Mouse (Mus musculus) small intestine, adult 2 months (tissue): ENCODE measurements around the gene Abcb9. TPM values are rescaled to one million over a fixed set of nuclear protein-coding genes. Genes with fewer than 3 reads are reported as not detected.

Source experiments
- H3K27ac ChIP-seq: fragments of 200-500 bp; 2 replicates; pipeline ENCODE4 v1.5.1; 2012; ENCODE audit warnings: low read depth, low read length, control low read depth, inconsistent platforms; ENCODE audit not compliant: insufficient read depth
- H3K27me3 ChIP-seq: fragments of 200-500 bp; 2 replicates; pipeline ENCODE4 v1.6.1; 2012; ENCODE audit warnings: mild to moderate bottlenecking, moderate library complexity, low read length, inconsistent platforms; ENCODE audit not compliant: control insufficient read depth, insufficient read depth
- H3K36me3 ChIP-seq: fragments of 200-500 bp; 2 replicates; pipeline ENCODE4 v1.6.1; 2012; ENCODE audit warnings: mild to moderate bottlenecking, low read length, control low read depth, inconsistent platforms; ENCODE audit not compliant: control insufficient read depth, insufficient read depth
- H3K4me1 ChIP-seq: fragments of 200-500 bp; 2 replicates; pipeline ENCODE4 v1.6.1; 2012; ENCODE audit warnings: low read length, inconsistent platforms, mixed read lengths; ENCODE audit not compliant: control insufficient read depth, insufficient read depth, insufficient read length
- H3K4me3 ChIP-seq: fragments of 200-500 bp; 2 replicates; pipeline ENCODE4 v1.5.1; 2012; ENCODE audit warnings: low read depth, mild to moderate bottlenecking, control low read depth, inconsistent platforms, low read length, moderate library complexity
- CTCF ChIP-seq: fragments of 200-500 bp; IDR thresholded peaks from 2 replicates; pipeline ENCODE4 v1.5.1; 2012; ENCODE audit warnings: low read depth, mild to moderate bottlenecking, control low read depth, inconsistent platforms, low read length, moderate library complexity, mixed read lengths; ENCODE audit not compliant: insufficient replicate concordance, insufficient read length; ENCODE audit errors: extremely low read depth
- POLR2A ChIP-seq: fragments of 200-500 bp; IDR thresholded peaks from 2 replicates; pipeline ENCODE4 v1.6.1; 2012; ENCODE audit warnings: low read depth, mild to moderate bottlenecking, control low read depth, inconsistent platforms, low read length, moderate library complexity
- WGBS: fragments of 180-500 bp; shearing (Covaris S2); methylation state at CpG from one replicate; pipeline ENCODE4 v1.1.7; 2018; 5-methylcytosine and 5-hydroxymethylcytosine counted together
- polyA plus RNA-seq: library from polyadenylated mRNA; depleted of rRNA; stranded (reverse); fragments of >200 nt; gene quantifications from 2 replicates; pipeline ENCODE4 v1.2.3, GENCODE M21; 2012

Gene Abcb9
- polyA plus RNA-seq, 1 experiment = 21.2 TPM

GRCm38 (mm10) chr5:124115531-124115930 is 19.9 kb upstream of the Abcb9 start:
- Histone ChIP-seq H3K27ac (no peak overlapping the region), H3K36me3 (peaks cover 11% of the 10 kb centered on the region; the same call in 1 of the 2 replicates), H3K4me1 (peaks cover 20% of the 10 kb centered on the region), H3K27me3 (no peaks in the 10 kb centered on the region), H3K4me3 (peak overlapping the region; percentile 83)
- TF ChIP-seq POLR2A = no peak
- no peak for TF ChIP-seq CTCF
- 25% methylated on average over 6 of the region's 7 CpGs for WGBS

GRCm38 (mm10) chr5:124114276-124115025 is 18.9 kb upstream of the Abcb9 start:
- 94% methylated on average over 24 of the region's 24 CpGs for whole genome bisulfite sequencing
- Histone ChIP-seq H3K27me3 (no peaks in the 10 kb centered on the region), H3K27ac (no peak overlapping the region), H3K36me3 (peaks cover 9% of the 10 kb centered on the region; the same call in 1 of the 2 replicates), H3K4me3 (no peak overlapping the region), H3K4me1 (peaks cover 20% of the 10 kb centered on the region)
- TF ChIP-seq POLR2A (no peak), CTCF (no peak)

- Histone ChIP-seq H3K4me3 (peak overlapping the region; percentile 86), H3K27ac (peak overlapping the region; percentile 50), H3K27me3 (no peaks in the 10 kb centered on the region), H3K4me1 (peaks cover 20% of the 10 kb centered on the region), H3K36me3 (peaks cover 3% of the 10 kb centered on the region; the same call in 1 of the 2 replicates)
- TF ChIP-seq POLR2A = no peak
- 13% methylated on average over 14 of the region's 14 CpGs for WGBS
Measured at GRCm38 (mm10) chr5:124113030-124113429, 17.4 kb upstream of the Abcb9 start.

- no peak for TF ChIP-seq POLR2A
- no peak for TF ChIP-seq CTCF
- Histone ChIP-seq H3K27me3 (no peaks in the 10 kb centered on the region), H3K36me3 (peaks cover 3% of the 10 kb centered on the region; the same call in 1 of the 2 replicates), H3K27ac (peak overlapping the region; percentile 50), H3K4me1 (peaks cover 20% of the 10 kb centered on the region), H3K4me3 (peak overlapping the region; percentile 86)
- under 1% methylated on average over 18 of the region's 18 CpGs for WGBS
Measured at GRCm38 (mm10) chr5:124112531-124112930, 16.9 kb upstream of the Abcb9 start.

- Histone ChIP-seq H3K4me3 (peak within 1 kb of the TSS; percentile 86), H3K36me3 (peaks cover 1% of the 10 kb centered on the region; the same call in 1 of the 2 replicates), H3K4me1 (peaks cover 18% of the 10 kb centered on the region), H3K27ac (peak within 1 kb of the TSS; percentile 97), H3K27me3 (no peaks in the 10 kb centered on the region)
- WGBS = under 1% methylated on average over 66 of the region's 66 CpGs
- TF ChIP-seq CTCF (peak; percentile 19; the same call in 1 of the 2 replicates), POLR2A (peak; percentile 58)
Measured at GRCm38 (mm10) chr5:124111742-124112497, 16.3 kb upstream of the Abcb9 start, which contains the start of gene Ogfod2. Gene Ogfod2 (plus strand): TSS chr5:124112297.

GRCm38 (mm10) chr5:124111077-124111741 is 15.6 kb upstream of the Abcb9 start:
- Histone ChIP-seq H3K27ac (peak overlapping the region; percentile 72), H3K36me3 (peaks cover 1% of the 10 kb centered on the region; the same call in 1 of the 2 replicates), H3K4me3 (peak overlapping the region; percentile 86), H3K4me1 (peaks cover 13% of the 10 kb centered on the region), H3K27me3 (no peaks in the 10 kb centered on the region)
- WGBS = 17% methylated on average over 17 of the region's 17 CpGs
- TF ChIP-seq CTCF = peak; percentile 94
- TF ChIP-seq POLR2A = no peak

- TF ChIP-seq CTCF = no peak
- TF ChIP-seq POLR2A = no peak
Measured at GRCm38 (mm10) chr5:124103552-124103951, 8.0 kb upstream of the Abcb9 start.

More at GRCm38 (mm10) chr5:124103552-124103951, 8.0 kb upstream of the Abcb9 start:
- Histone ChIP-seq H3K4me1 (no peaks in the 10 kb centered on the region), H3K27me3 (no peaks in the 10 kb centered on the region), H3K4me3 (no peak overlapping the region), H3K36me3 (0 out of 2 replicates have a peak, but pooled peaks cover 5% of the 10 kb centered on the region), H3K27ac (no peak overlapping the region)
- WGBS = 95% methylated on average over 9 of the region's 9 CpGs
